Comparison of ENCODE assay signal across 17 mouse cellular contexts in genomic region chr4:84018135-84018534, GRCm38 (mm10).
DNase-seq lines count a peak whose midpoint lies in the region; ATAC-seq lines count a peak whose summit lies in the region.
"Had no signal": no experiment of that assay in that cellular context is flagged by ENCODE, and none has a peak within 500 bp of the region (broad histone marks: within the 10 kb centered on the region; RNA-seq: fewer than 3 reads in every experiment).

No protein-coding gene starts in this region.

- WGBS in heart, embryonic 11.5 days (ENCODE audit: insufficient replicate concordance), result 52% methylated on average over 7 of the region's 7 CpGs
- WGBS in lung, embryonic 16.5 days, result 31% methylated on average over 7 of the region's 7 CpGs
- WGBS in heart, embryonic 16.5 days, result 62% methylated on average over 7 of the region's 7 CpGs
- 56% methylated on average over 7 of the region's 7 CpGs for WGBS in stomach, embryonic 16.5 days
- WGBS in forebrain, embryonic 14.5 days, result 69% methylated on average over 7 of the region's 7 CpGs

- no peak overlapping the region for H3K9ac ChIP-seq in heart, embryonic 11.5 days (ENCODE audit: low read depth, low read length)
- H3K9ac ChIP-seq in lung, embryonic 16.5 days (ENCODE audit: low read length), result no peak overlapping the region
- H3K9ac ChIP-seq in heart, embryonic 16.5 days (ENCODE audit: low read length), result no peak overlapping the region
- H3K9ac ChIP-seq in stomach, embryonic 16.5 days (ENCODE audit: low read length), result no peak overlapping the region
- no peak overlapping the region for H3K9ac ChIP-seq in forebrain, embryonic 14.5 days (ENCODE audit: low read length)

- no peaks in the 10 kb centered on the region for H3K27me3 ChIP-seq in heart, embryonic 11.5 days (ENCODE audit: control insufficient read depth, insufficient read depth, low read length)
- no peaks in the 10 kb centered on the region for H3K27me3 ChIP-seq in lung, embryonic 16.5 days (ENCODE audit: control insufficient read depth, insufficient read depth, low read depth, low read length)
- no peaks in the 10 kb centered on the region for H3K27me3 ChIP-seq in heart, embryonic 16.5 days (ENCODE audit: control insufficient read depth, insufficient read depth, low read length)
- H3K27me3 ChIP-seq in stomach, embryonic 16.5 days (ENCODE audit: control insufficient read depth, insufficient read depth, low read length), result no peaks in the 10 kb centered on the region
- H3K27me3 ChIP-seq in forebrain, embryonic 14.5 days (replicated peaks; ENCODE audit: control insufficient read depth, insufficient read depth, low read length), result no peaks in the 10 kb centered on the region

- peaks cover 10% of the 10 kb centered on the region for H3K4me1 ChIP-seq in heart, embryonic 11.5 days (ENCODE audit: control insufficient read depth, insufficient read depth, low read length)
- peaks cover 31% of the 10 kb centered on the region for H3K4me1 ChIP-seq in lung, embryonic 16.5 days (replicated peaks; ENCODE audit: control insufficient read depth, insufficient read depth, low read length)
- H3K4me1 ChIP-seq in heart, embryonic 16.5 days (ENCODE audit: control insufficient read depth, insufficient read depth, low read length), result peaks cover 26% of the 10 kb centered on the region
- H3K4me1 ChIP-seq in stomach, embryonic 16.5 days (ENCODE audit: control insufficient read depth, insufficient read depth, low read length), result peaks cover 25% of the 10 kb centered on the region
- no peaks in the 10 kb centered on the region for H3K4me1 ChIP-seq in forebrain, embryonic 14.5 days (ENCODE audit: control insufficient read depth, insufficient read depth, low read length)

- H3K36me3 ChIP-seq in heart, embryonic 11.5 days (ENCODE audit: control insufficient read depth, insufficient read depth, low read length), result no peaks in the 10 kb centered on the region
- H3K36me3 ChIP-seq in lung, embryonic 16.5 days (ENCODE audit: control insufficient read depth, insufficient read depth, low read length), result no peaks in the 10 kb centered on the region
- no peaks in the 10 kb centered on the region for H3K36me3 ChIP-seq in heart, embryonic 16.5 days (ENCODE audit: control insufficient read depth, insufficient read depth)
- H3K36me3 ChIP-seq in stomach, embryonic 16.5 days (ENCODE audit: control insufficient read depth, insufficient read depth, low read length), result no peaks in the 10 kb centered on the region
- H3K36me3 ChIP-seq in forebrain, embryonic 14.5 days (ENCODE audit: control insufficient read depth, insufficient read depth, low read length), result no peaks in the 10 kb centered on the region

- no peak for ATAC-seq in heart, embryonic 11.5 days (replicated peaks; ENCODE audit: insufficient number of reproducible peaks, low FRiP score, low TSS enrichment)
- ATAC-seq in lung, embryonic 16.5 days (ENCODE audit: low read depth), result peak; percentile 61
- ATAC-seq in heart, embryonic 16.5 days (replicated peaks; ENCODE audit: extremely low read depth, insufficient read depth, low FRiP score), result no peak
- no peak for ATAC-seq in stomach, embryonic 16.5 days (ENCODE audit: insufficient read depth, low FRiP score)
- no peak for ATAC-seq in cerebellum, adult (ENCODE audit: insufficient number of reproducible peaks, low FRiP score, low TSS enrichment)
- ATAC-seq in forebrain, embryonic 14.5 days, result no peak
- ATAC-seq: activated CD4-positive, CD25-positive, alpha-beta regulatory T cell, adult 4 months; hindbrain, embryonic 16.5 days had no signal

- no peaks in the 10 kb centered on the region for H3K9me3 ChIP-seq in heart, embryonic 11.5 days (replicated peaks; ENCODE audit: control insufficient read depth, low read length)
- H3K9me3 ChIP-seq in lung, embryonic 16.5 days (ENCODE audit: control insufficient read depth, low read length), result no peaks in the 10 kb centered on the region
- H3K9me3 ChIP-seq in heart, embryonic 16.5 days (replicated peaks; ENCODE audit: control insufficient read depth, low read length), result no peaks in the 10 kb centered on the region
- H3K9me3 ChIP-seq in stomach, embryonic 16.5 days (replicated peaks; ENCODE audit: control insufficient read depth, low read length), result no peaks in the 10 kb centered on the region
- H3K9me3 ChIP-seq in forebrain, embryonic 14.5 days (replicated peaks; ENCODE audit: control insufficient read depth, low read length), result no peaks in the 10 kb centered on the region

- no peak overlapping the region for H3K27ac ChIP-seq in heart, embryonic 11.5 days (ENCODE audit: low read depth, low read length)
- H3K27ac ChIP-seq in lung, embryonic 16.5 days (ENCODE audit: low read length), result peak overlapping the region; percentile 75
- H3K27ac ChIP-seq in heart, embryonic 16.5 days (ENCODE audit: low read length), result peak overlapping the region; percentile 40; the same call in 1 of the 2 replicates
- peak overlapping the region; percentile 58 for H3K27ac ChIP-seq in stomach, embryonic 16.5 days (ENCODE audit: low read length)
- no peak overlapping the region for H3K27ac ChIP-seq in forebrain, embryonic 14.5 days (ENCODE audit: low read depth, low read length)

- DNase-seq in heart, adult 8-10 months (ENCODE audit: low spot score), result peak; percentile 16
- no peak for DNase-seq in lung, postnatal 25 days (ENCODE audit: low spot score)
- DNase-seq in forebrain, embryonic 14.5 days (ENCODE audit: low spot score), result no peak
- DNase-seq: adrenal gland, postnatal 25 days; cerebellum, adult 9-10 months; embryo, embryonic 11 days; left cerebral cortex, postnatal 4 days; right cerebral cortex, adult 18-20 months; spleen, adult 18-20 months; thymus, postnatal 4 days had no signal

- no peak overlapping the region for H3K4me2 ChIP-seq in heart, embryonic 11.5 days
- no peak overlapping the region for H3K4me2 ChIP-seq in lung, embryonic 16.5 days (ENCODE audit: low read depth, low read length)
- no peak overlapping the region for H3K4me2 ChIP-seq in heart, embryonic 16.5 days (ENCODE audit: low read depth, low read length)
- no peak overlapping the region for H3K4me2 ChIP-seq in stomach, embryonic 16.5 days (ENCODE audit: low read depth, low read length)
- H3K4me2 ChIP-seq in forebrain, embryonic 14.5 days (ENCODE audit: low read length), result no peak overlapping the region

- no peak overlapping the region for H3K4me3 ChIP-seq in heart, embryonic 11.5 days (ENCODE audit: low read depth, low read length)
- H3K4me3 ChIP-seq in lung, embryonic 16.5 days (ENCODE audit: low read length), result no peak overlapping the region
- H3K4me3 ChIP-seq in heart, embryonic 16.5 days (ENCODE audit: low read length), result no peak overlapping the region
- no peak overlapping the region for H3K4me3 ChIP-seq in stomach, embryonic 16.5 days (replicated peaks; ENCODE audit: low read length)
- no peak overlapping the region for H3K4me3 ChIP-seq in forebrain, embryonic 14.5 days (ENCODE audit: low read depth, low read length)

Comparison
In these comparisons a context has a peak if more than half of its experiments do, and no peak if none do; other contexts are left out.
1. H3K27ac ChIP-seq: peak in lung, embryonic 16.5 days (single experiment), heart, embryonic 16.5 days (single experiment) and stomach, embryonic 16.5 days (single experiment); none in heart, embryonic 11.5 days (single experiment) and forebrain, embryonic 14.5 days (single experiment).